Mouse (Mus musculus): ENCODE data around the gene Olfr749.
"Not testable (repeated sequence)": the region's sequence is repeated elsewhere in the genome, so short reads cannot be mapped to it uniquely, and the experiment has no call there.

DNA sequence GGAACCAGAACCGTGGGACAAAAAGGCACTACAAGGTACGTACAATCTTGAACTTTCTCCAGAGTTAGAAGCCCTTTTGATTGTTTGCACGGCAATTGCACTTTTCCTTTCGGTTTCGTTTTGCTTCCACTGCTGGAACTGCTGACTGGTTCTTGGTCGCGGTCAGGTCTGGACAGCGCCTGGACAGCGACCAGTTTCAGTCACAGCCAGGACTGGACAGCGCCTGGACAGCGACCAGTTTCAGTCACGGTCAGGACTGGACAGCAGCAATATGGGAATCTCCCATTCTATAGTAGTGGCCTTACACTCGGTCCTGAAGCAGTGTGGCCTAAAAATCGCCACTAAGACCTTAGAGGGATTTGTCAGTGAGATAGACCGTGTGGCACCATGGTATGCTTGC, 25.0 kb downstream of the Olfr749 start:
- not testable (repeated sequence) for TF ChIP-seq CTCF, POLR2A (IDR thresholded peaks at IDR 0.05; ENCODE audit: extremely low read depth, insufficient read depth, low read length)

Measured in cortical plate, adult 2 months (tissue).